Mouse (Mus musculus): ENCODE results near the gene Aff4.

The Aff4 gene

DNA sequence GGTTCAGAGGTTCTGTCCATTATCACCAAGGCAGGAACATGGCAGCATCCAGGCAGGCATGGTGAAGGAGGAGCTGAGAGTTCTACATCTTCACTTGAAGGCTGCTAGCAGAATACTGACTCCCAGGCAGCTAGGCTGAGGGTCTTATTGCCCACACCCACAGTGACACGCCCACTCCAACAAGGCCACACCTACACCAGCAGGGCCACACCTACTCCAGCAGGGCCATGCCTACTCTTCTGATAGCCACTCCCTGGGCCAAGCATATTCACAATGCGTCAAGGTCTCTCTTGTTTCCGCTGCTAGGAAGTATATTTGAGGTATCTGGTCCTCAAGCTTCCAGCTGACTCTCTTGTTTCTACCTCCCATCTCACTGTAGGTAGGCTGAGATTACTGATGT, 108.4 kb downstream of the Aff4 start:
- no peak for DNase-seq (ENCODE audit: low spot score in 2 of 2)

DNA sequence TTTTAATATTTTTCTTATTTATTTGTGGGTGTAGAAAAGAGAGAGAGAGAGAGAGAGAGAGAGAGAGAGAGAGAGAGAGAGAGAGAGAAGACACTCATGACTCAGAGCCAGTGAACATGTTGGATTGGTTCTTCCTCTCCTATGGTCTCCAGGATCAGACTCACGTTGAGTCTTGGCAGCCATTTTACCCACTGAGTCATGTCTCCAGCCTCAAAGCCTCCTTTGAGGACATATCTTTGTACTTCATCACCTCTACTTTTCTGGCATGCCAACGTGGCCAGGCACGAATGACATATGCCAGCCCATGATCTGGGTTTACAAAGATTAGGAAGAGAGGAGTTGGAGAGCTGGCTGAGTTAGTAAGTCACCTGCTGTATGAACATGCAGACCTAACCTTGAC, 109.6 kb downstream of the Aff4 start:
- no peak for DNase-seq (ENCODE audit: low spot score in 2 of 2)

DNA sequence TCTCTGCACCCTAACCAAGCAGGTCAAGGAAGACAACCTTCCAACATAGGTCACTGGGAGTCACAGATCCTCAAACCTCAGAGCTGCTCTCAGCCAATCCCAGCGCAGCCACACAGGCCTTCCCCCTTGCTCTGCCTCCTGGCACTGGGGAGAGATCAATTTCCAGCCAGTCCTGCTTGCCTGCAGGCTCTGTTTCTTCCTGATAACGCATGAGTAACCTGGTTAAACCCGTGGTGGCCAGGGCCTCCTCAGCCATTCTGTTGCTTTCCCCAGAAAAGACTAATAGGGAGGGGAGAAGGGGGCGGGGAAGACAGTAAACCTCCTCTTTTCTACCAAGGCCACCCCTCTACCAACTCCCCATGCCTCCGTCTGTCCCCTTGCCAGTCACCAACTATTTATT, 111.1 kb downstream of the Aff4 start:
- DNase-seq (ENCODE audit: low spot score in 2 of 2) = no peak

- no peak for DNase-seq (ENCODE audit: low spot score in 2 of 2)
Observed at GRCm38 (mm10) chr11:53463551-53464424, 113.2 kb downstream of the Aff4 start.

GRCm38 (mm10) chr11:53466231-53466971, 115.8 kb downstream of the Aff4 start:
- peak; percentile 15 to 28 for DNase-seq (ENCODE audit: low spot score in 2 of 2)

GRCm38 (mm10) chr11:53469294-53469967, 118.8 kb downstream of the Aff4 start:
- DNase-seq (ENCODE audit: low spot score in 2 of 2) = no peak

DNA sequence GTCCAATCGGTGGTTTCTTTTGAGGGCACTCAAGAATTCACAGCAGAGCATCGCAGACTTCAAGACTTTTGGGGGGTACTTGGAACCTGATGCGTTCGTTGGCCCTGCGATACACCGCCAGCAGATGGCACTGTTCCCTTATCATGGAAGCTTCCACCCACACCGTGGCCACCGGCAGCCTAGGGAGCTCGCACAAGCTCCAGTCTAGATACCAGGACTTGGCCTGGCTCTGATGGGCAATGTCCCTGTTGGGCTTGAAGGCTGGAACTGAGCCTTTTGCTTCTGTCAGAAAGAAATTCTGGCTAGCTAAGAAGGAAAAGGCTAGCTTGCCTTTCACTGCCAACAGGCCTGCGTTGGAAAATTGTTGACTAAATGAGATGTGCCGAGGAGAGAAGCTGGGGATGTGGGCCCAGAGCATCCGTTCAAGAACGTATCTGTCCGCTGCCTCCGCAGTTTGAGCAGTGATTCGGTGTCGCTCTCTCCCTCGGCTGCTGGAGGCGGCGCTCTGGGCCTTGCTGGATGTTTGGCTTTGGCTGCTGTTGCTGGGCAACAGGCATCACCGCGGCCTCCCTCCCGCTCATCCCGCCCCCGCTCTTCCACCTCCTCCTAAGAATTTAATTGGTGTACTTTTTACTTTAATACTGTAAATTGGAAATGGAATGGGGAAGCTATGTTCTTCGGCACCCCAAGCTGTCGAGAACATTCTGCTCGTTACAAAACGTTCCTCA, 119.5 kb downstream of the Aff4 start, which contains the start of gene Gm9837:
Gene Gm9837, minus strand, starts transcription at position 512 of the 728 bp plus-strand sequence.
- peak; percentile 73 to 86 for DNase-seq (ENCODE audit: low spot score in 2 of 2)

Measured in spleen, postnatal 14 days (tissue).